Mouse (Mus musculus): ENCODE measurements around the gene Tnnc1.

DNA sequence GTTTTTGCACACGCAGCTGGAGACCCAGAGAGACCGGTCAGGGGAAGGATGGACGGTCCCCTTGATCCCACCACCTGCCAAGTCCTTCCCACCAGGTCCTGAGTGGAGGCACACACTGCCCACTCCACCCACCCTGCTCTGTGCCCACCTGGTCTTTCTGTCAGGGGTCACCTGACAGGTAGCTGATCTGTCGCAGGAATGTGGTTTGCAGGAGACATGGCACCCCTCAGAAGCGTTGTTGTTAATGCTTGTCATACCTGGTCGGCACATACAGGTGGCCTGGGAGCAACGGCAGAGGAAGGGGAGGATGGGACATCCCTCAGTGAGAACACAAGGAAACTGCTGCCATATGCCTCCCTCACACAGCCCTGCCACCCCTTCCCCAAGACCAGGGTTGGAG lies 46.9 kb upstream of the Tnnc1 start:
- no peak for TF ChIP-seq CTCF (conservative IDR thresholded peaks at IDR 0.05; ENCODE audit: low read length)
- no peak for TF ChIP-seq POU5F1 (IDR thresholded peaks at IDR 0.05; ENCODE audit: borderline replicate concordance, low read length)
- TF ChIP-seq NANOG (IDR thresholded peaks at IDR 0.05; ENCODE audit: borderline replicate concordance, low read length) = no peak
